Mouse (Mus musculus) common myeloid progenitor, adult 5-6 weeks (primary cell): ENCODE measurements at regions not wholly inside any gene's neighbourhood (a gene's known extent, or its start where the extent isn't known, plus 50 kb on each side); places are given as distances from the start of the nearest gene placed in this dataset.
A peak's percentile ranks its signal among the peaks of the same experiment; 100 is the strongest.

Experiments used
- ATAC-seq: replicated peaks from 2 replicates; pipeline ENCODE4 v1.8.0; 2016; ENCODE audit warnings: low read depth, mild to moderate bottlenecking, moderate TSS enrichment, inconsistent platforms; ENCODE audit not compliant: poor library complexity, severe bottlenecking

DNA sequence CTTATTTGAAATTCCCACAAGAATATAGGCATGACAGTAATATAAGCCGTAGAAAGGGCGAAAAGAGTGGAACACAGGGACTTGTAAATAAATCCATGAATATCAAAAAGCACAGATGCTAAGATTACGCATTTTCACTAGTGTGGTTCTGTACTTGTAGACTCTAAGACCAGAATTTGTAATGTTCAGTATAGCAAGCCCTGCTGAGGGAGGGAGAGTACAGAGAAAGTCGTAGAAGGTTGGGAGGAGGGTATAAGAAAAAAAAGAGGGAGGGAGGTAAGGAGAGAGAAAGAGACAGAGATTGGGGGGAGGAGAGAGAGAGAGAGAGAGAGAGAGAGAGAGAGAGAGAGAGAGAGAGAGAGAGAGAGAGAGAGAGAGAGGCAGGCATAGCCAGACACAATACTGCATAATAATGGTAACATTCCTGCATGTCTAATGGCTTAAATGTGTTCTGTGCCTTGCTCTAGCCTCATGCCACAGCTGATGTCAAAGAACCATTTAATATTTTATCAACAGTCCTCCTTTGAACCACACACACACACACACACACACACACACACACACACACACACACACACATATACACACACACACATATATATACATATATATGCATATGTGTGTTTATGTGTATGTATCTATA is 354.1 kb upstream of the Tmem161b start:
- ATAC-seq = no peak

GRCm38 (mm10) chr13:83868922-83869321 is 353.2 kb upstream of the Tmem161b start:
- ATAC-seq = peak; percentile 83

DNA sequence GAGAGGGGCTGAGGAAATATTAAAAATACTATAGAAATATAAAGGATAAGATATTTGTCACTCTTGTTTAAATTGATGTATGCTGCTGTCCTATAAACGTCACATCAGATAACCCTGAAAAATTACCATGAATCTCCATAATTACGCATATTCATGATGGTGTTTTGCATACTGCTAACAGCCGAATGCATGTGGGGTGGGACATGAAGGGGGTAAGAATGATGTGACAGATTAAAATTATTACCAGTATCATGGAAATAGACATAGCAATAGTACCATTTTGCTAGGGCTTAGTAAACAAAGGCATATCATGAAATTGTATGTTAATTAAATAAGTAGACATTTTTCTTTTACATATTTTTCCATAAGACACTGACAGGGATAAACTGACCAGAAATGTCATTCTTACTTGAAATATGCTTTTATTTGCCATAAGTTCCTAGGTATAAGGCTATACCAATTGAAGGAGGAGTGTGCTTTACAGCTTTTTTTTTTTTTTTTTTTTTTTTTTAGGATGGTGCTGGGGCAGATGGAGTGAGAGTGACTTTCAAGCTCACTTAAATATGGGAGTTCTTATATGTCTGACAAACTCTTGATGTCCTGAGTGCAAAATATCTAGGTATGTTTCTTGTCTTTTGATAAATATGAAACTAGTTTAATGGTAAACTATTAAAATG is 349.8 kb upstream of the Tmem161b start:
- no peak for ATAC-seq

GRCm38 (mm10) chr13:83872887-83873286 is 349.2 kb upstream of the Tmem161b start:
- no peak for ATAC-seq

DNA sequence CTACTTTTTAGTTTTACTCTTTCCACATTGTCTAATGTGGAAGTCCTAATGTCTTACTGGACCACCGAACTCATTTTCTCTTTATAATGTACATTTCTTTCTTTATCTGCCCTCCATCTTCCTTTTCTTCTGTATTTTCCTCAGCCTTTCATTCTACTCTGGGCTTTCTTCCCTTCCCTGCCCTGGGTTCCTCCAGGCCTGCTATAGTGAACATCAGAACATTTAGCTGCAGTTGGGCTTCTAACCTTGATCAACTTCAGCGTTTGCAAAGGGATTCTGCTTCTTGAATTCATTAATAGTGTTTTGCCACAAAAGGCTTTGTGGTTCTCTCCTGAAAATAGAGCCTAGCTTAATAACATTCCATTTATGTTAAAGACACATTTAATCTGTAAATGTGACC is 342.5 kb upstream of the Tmem161b start:
- ATAC-seq = no peak

GRCm38 (mm10) chr13:83880305-83880704 is 341.8 kb upstream of the Tmem161b start:
- no peak for ATAC-seq

DNA sequence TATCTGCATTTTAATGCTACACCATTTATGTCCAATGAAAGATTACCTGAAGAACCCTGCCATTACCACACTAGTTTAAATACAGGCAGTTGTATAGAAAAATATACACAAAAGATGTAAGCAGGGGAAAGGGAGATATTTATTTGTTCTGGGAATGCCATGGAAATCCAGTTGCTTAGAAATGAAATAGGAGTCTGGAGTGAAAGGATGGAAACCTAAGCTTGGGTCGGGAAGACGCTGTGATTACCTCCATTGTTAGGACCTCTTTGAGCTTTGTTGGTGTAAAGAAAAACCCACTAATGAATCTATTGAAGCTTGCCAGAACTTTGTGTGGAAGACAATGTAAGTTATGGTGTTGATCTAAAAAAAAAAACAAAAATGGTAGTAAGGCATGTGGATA is 341.3 kb upstream of the Tmem161b start:
- ATAC-seq = no peak

DNA sequence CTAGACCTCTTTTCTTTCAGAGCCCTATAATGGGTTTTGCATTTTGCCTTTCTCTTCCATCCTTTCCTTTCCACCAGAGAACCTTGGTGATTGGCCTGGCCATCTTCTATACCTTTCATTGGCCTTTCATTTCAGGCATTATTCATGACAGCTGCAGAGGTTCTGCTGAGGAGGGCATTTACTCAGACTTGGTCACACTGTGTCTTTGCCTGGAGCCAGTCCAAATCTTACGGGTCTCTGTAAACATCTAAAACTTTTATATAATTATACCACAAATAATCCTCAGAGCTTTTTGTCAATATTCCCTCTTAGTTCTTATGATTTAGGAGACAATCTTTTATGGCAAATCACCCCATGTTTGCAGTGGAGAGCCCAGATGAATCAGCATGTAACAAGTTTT is 339.3 kb upstream of the Tmem161b start:
- ATAC-seq = no peak

GRCm38 (mm10) chr13:83883821-83884220 is 338.3 kb upstream of the Tmem161b start:
- ATAC-seq = no peak

GRCm38 (mm10) chr13:83884226-83884625 is 337.9 kb upstream of the Tmem161b start:
- no peak for ATAC-seq

DNA sequence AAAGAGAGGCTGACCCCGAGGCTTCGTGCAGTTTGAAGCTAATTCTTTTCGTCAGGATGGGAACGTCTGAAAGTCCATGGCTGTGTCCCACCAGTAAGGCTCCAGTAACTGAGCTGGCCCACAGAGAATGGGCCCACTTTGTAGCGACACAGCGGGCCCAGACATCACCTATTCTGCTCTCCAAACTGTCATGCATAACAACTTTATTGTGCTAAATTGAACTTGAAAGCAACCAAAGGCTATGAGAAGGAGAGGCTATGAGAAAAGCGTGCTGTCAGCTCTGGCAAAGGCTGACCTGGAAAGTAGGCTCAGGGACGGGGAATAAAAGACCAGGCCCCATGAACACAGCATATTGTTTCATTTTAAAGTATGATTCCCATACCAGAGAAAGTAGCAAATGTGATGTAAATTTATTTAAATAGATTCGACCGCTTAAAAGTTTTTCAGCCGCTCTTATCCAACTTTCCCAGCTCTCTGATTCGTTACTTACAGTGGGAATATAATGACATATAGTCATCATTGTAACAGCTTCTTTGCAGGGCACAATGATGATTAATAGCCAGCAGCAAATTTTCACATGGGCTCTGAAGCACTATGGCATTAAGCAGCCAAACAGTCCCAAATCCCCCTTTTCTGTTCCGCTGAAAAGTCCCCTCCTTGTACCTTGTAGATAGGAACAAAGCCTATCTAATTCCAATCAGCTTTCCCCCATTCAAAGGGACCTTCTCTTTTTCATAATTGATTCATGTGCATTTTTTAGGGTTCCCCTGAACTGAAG is 337.1 kb upstream of the Tmem161b start:
- no peak for ATAC-seq

- ATAC-seq = no peak
Observed at GRCm38 (mm10) chr13:83885729-83886128, 336.4 kb upstream of the Tmem161b start.

DNA sequence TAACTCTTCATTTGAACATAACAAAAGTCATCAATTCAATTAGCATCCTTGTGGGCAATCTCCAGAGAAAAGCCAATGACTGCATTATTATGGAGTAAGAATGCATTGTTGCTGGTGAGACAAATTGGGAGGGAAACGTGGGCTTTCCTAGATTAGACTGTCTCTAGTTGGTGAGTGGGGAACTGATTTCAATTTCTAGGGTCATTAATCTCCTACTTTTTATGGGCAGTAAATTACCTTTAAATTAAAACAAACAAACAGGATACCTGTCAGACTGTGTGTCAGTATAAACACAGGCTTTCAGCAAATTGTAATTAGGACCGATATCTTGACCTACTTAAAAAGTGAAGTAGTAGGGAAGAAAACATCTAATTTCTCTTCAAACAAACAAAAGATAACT is 307.4 kb upstream of the Tmem161b start:
- no peak for ATAC-seq

GRCm38 (mm10) chr13:83932761-83933160 is 289.3 kb upstream of the Tmem161b start:
- ATAC-seq = no peak

DNA sequence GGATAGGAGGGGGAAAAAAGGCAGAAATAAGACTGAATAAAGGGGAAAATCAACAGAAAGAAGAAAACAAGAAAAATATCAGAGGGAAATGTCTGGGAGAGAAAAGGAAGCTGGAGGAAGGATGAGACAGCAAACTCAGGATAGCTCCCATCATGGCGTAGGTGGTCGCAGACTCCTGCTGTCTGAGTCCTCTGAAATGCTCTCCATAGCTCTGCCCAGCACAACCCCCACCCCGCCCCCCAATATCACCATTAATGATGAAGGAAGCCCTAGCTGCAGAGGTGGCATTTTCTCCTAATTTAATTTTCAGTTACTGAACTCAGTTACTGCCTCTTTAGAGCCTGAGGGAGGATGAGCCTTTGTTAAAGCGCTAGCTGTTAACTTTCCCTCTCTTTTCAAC is 275.6 kb upstream of the Tmem161b start:
- ATAC-seq = no peak

DNA sequence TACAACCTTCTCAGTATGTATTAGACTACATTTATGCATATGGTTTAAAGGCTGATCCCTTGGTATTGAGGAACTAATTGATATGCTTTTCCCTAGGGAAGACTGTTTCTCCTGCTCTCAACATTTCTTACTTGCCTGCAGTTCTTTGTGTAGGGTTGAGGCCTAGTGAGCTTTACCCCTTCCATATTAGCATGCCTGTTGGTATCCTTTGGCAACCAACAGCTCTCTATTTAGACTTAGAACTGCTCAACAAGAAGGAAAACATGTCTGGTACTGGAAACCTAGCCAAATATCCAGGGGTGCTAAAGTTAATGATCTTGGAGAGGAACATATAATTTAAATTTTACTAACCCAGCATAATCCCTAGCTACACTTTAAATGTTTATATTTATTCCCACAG is 270.9 kb upstream of the Tmem161b start:
- no peak for ATAC-seq

DNA sequence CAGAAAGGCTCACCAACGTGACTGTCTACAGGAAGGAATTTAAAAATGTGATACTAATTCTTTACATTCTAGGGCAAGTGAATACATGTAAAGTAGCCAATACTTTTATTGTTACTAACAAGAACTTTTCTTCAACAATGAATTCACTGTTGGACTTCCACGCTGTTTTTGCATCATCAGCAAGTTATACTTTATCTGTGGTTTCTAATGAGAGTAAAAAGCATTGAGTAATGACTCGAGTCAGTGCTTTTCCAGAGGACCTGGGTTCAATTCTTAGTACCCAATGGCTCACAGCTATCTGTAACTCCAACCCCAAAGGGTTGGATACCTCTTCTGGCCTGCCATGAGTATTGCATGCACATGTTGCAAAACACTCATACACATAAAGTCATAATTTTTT is 270.3 kb upstream of the Tmem161b start:
- ATAC-seq = no peak

DNA sequence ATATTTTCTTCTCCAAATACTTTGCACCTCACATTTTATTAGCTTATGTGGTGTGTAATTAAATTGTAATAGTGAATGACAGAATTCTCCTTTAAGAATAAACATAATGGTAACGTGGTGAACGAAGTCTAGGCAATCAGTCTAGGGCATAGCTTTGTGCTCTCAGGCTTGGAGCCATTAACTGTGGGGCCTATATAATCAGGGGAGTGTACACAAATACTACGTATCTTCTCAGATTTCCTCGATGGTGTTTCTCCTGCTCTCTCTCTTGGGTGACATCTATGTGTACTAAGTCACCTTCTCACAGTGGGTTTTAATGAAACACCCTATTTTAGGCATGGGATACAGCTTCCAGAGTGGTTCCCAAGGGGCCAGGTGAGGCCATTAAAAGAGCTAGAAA is 269.7 kb upstream of the Tmem161b start:
- ATAC-seq = no peak

DNA sequence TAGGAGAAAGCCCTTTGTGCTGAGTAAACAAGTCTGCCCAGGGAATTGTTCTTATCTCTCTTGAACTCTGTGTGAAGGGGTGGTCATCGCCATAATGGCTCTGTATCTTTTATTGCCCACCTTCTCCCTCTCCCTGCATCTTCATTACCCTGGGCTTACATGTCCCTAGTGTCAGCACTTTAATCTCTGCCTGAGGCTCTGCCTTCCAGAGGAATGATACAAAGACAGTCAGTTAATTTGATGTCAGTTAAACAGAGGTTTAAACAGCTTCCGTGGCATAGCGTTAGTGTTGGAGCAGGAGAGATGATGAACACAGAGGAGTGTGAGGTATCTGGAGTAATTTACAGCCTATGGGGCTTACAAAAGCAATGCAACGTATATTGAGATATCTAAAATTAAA is 269.2 kb upstream of the Tmem161b start:
- ATAC-seq = no peak

DNA sequence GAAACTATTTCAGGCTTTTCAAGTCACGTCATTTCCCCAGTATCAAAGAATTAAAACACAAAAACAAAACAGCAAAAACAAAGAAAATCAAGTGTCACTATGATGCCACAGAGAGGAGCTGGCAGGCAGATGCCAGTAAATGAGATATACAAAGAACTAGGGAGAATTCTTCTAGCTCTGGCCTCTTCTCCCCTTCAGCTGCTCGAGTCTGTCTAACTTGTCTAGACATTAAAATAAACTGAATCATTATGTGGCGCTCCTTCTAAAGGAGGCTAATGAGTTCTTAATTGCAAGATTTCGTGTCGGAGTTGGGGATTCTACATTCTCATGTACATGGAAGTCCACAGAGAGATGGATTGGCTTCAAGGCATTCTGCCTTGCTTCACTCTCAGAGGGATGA is 266.4 kb upstream of the Tmem161b start:
- ATAC-seq = no peak

GRCm38 (mm10) chr13:83978541-83978940 is 243.6 kb upstream of the Tmem161b start:
- ATAC-seq = no peak
